Mouse (Mus musculus) cerebellum, adult 11-12 months (tissue): ENCODE results near the gene Chkb.
"Not testable (repeated sequence)": the region's sequence is repeated elsewhere in the genome, so short reads cannot be mapped to it uniquely, and the experiment has no call there.

Source experiments
- DNase-seq: peaks from one replicate; pipeline ENCODE4 v3.0.0; 2022

Chkb gene

DNA sequence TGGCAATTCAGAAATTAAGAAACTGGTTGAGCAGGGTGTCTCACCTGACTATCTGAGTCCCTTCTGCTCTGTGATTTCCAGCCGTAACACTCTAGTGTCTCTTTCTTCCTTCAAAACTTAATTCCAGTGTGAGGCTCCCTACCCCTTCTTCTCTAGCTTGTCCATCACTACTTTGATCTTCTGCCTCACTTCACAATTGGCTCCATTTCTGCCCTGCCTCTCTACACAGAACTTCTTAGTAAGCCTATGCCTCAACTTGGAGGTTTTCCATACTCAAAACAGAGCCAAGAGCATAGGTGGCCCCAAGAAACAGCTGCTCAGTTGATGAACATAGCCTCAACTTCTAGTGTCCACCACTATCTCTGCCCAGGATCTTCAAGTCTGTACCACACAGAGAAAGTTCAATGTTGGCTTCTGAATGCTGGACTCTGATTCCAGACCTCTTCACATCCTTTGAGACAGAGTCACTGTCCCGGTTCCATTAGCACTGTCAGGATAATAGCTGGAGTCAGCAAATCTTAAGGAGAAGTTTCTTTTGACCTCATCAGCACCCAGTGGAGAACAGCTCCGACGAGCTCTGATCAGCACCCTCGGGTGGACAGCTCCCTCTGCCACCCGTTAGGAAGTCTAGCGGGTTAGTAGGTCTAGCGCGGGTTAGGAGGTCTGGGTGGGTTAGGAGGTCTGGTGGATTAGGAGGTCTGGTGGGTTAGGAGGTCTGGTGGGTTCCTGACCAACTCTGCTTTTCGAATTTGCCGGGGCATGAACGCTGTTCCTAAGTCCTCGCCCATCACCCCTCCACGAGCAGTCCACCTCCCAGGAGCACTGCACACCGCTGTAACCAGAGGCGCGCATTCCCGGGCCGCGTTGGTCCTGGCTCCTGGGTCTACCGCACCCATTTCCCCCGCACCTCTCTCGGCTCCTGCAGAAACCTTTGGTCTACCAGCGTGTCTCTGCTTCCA, 23.5 kb upstream of the Chkb start:
- no peak for DNase-seq

DNA sequence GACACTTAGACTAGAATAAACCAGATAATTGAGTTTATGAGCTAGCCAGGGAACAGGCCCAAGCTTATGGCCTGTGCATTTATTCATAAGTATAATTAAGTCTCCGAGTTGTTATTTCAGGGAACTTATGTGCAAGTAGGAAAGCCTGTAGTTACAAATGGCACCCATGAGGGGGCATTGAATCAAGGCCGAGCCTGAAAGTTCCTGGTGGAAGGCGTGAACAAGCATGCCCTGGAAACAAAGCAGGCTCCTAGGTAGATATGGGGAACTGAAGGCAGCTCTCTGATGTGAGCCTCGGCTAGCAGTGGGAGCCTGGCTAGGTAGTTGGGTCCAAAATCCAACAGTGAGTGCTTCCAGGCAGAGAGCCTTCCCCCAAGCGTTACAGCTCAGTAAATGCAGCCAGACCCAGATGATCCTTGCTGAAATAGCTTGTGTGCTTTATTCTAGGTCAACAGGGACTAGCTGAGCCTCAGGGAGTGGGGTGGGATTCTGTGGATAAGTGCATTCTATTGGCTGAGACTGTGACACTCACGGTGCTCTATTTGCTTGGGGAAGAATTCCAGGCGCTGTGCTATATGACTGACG, 12.9 kb upstream of the Chkb start:
- DNase-seq: peak; percentile 32

DNA sequence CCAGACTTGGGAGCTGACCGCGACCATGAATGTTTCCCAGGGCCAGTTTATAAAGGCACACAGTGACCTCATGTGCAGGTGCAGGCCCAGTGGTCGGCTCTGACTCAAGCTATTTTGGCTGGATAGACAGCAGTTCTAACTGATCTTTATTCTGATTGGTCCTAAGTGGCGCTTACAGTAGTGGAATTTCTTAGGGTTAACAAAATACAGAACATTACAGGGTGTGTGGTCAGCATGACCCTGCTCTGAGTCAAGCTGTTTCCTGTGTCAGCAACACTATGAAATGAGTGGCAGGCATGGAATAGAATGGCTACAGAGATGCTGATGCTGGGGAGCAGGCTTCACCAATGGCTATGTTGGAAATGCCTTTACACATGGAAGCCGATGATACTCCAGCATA, 6.2 kb upstream of the Chkb start:
- peak; percentile 7 for DNase-seq

DNA sequence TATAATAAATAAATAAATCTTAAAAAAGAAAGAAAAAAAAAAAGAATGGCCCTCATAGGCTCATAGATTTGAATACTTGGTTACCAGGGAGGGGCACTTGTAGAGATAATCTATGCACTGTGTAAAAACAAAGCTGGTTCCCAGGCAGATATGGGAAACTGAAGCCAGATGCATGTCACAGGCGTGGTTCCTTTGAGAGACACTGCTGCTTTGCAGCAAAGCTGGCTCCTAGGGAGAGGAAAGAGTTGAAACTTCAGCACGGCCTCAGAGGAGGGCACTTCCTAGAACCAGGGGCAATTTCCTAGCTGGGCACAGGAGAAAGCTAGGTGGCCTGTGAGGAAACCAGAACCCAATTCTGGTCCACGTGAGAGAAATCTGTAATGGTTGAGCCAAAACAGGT, 4.4 kb upstream of the Chkb start:
- no peak for DNase-seq

DNA sequence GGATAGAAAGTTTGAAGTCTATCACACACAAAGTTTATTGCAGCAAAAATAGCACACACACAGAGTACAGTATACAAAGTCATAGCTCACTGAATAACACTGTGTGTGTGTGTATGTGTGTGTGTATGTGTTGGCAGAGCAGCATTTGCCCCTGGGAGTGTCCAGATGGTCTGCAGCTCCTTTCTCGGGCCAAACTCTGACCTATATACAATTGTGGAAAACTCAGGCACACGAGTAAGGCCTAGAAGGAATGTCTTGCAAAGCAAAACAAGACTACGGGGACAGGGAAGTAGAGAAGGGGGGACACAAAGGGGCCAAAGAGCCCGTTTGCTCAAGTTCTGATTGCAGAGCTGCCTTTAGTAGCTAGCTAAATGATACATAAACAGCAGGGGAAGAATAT, 3.2 kb upstream of the Chkb start:
- DNase-seq: peak; percentile 60

DNA sequence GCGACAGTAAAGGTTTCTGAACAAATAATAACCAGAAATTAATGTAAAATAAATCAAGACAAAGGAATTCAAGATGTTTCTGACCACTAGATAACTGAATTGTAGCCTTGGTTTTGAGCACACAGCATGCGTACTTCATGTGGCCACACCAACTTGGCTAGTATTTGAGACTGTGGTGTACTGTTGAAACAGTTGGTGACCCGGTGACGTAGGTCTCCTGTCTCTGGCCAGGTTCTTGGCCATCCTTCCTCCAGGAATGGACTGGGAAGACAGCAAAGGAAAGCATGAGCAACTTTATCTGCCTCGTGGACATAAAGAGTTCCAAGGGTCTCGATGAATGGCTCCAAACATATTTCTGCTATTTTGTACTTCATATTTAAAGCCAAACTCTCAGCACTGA, 2.1 kb upstream of the Chkb start:
- peak; percentile 35 for DNase-seq

DNA sequence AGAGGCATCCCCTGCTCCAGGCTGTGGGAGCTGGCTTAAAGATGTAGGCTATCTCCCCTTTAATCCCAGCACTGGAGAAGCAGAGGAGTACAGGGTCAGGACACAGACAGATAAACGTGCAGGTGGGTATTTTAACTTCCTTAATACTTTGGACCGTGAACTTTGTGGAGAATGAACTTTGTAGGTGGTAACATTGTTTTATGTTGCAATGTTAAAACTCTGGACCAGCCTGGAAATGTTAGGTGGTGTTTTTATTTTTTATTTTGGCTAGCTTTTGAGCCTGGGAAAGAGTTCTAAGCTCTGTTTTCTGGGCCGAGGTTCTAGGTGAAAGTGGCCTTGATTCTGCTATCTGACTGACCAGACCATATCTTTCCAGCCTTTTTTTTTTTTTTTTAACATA, 1.6 kb upstream of the Chkb start:
- DNase-seq: no peak

DNA sequence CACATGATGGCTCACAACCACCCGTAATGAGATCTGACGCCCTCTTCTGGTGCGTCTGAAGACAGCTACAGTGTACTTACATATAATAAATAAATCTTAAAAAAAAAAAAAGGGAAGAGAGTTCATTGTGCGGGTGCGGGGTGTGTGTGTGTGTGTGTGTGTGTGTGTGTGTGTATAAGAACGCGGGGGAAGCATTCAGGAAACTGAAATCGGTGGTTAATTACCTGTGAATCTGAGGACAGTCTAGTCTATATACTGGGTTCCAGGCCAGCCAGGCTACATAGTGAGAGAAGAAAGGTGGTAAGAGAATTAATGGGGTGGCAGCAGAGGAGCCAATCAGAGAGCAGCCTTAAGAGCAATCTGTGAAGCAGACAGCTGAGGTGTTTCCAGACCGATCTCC, 1.1 kb upstream of the Chkb start:
- DNase-seq: not testable (repeated sequence)

DNA sequence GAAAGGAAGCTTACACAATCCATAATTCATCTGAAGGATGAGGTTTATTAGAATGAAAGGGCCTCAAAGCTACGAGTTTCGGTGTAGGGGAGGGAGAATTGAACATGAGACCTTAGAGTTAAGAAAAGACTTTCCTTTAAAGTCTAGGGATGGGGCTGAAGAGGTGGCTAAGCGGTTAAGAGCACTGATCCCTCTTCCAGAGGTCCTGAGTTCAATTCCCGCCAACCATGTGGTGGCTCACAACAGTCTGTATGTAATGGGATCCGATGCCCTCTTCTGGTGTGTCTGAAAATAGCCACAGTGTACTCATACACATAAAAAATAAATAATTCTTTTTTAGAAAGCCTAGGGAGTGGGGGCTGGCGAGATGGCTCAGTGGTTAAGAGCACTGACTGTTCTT, 633 bp upstream of the Chkb start:
- DNase-seq: peak; percentile 49

DNA sequence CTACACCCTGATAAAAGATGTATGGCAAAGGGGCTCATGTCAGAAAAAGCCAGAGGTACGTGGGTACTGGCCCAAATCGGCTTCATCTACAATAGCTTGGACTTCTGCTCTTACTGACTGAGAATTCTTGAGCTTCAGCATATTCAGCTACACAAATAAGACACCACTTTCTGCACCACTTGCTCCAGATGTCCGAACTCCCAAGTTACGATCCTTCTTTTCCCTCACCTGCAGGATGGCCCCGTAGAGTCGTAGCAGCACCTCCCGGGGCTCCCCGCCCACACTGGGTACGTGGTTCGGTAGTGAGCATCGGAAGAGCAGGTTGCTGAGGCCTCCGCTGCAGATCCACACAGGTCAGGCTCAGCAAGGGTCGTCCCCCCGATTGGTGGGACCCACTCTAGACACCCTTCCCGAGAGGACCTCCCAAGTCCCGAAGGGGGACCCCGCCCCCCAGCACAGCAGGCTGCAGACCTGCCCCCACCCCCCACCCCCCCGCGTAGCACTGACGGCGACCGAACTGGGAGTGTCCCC, 822 bp downstream of the Chkb start:
- no peak for DNase-seq

DNA sequence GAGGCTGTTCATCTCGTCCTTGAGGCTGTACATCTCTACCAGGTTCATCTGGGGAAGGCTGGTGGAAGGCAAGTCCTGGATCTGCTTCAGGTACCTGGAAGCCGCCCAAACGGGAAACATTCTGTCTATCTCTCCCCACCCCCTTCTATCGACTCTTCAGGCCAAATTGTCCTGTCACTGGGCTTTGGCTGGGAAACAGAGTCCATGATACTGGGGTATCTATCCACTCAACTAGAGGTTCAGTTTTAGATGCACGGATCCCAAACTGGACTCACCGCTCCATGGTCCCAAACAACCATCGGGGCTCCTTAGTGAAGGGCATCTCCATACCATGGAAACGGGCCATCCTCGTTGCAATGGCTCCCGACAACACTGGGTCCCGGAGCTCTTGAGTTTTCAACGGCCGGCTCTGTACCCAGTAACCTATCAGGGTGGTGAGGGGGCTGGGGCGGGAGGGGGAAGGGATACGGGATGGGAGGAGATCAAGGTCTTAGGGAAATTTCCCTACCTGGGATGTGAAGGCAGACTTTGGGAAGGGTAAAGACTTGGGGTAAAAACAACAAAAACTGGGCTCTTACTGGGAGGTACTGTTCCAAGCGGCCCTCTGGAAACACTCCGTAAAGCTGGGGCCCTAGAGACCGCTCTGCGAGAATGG, 1.4 kb downstream of the Chkb start:
- DNase-seq: peak; percentile 42

DNA sequence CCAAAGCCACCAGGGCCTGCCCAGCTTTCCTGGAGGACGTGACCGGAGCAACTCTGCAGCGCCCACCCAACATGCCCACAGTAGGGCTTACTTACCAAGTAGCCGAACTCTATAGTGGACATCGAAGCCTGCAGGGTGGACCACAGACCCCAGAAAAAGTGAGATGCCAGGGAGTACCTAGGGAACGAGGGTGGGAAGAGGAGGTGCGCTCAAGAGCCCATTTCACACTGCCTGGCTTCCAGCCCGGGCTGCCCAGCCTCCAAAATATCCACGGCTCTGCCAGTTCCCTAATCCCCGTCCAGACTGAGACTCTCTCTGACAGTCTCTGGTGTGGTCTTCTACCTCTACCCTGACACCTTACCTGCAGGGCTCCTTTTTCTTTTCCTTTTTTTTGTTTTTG, 3.0 kb downstream of the Chkb start:
- DNase-seq: peak; percentile 33

DNA sequence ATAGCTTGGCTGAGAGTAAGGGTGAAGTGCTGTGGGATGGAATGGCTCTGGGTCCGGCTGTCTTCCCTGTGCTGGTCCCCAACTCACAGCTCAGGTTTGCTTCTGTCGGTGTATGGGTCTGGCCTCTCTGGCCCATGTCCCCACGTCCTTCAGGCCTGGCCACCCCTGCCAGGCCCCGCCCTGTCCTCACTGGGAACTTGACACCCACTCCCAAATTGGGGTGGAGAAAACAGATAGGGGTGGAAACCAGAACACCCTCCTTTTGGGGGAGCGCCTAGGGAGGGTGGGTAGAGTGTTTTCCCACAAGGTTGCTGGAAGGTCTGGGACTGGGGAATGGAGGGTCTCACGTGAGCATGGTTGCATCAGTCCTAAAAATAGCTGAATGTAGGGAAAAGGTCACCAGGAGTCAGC, 4.0 kb downstream of the Chkb start, which contains the start of gene Cpt1b:
Gene Cpt1b (minus strand): TSS at position 153 of the 411 bp plus-strand sequence.
- DNase-seq: peak; percentile 32

DNA sequence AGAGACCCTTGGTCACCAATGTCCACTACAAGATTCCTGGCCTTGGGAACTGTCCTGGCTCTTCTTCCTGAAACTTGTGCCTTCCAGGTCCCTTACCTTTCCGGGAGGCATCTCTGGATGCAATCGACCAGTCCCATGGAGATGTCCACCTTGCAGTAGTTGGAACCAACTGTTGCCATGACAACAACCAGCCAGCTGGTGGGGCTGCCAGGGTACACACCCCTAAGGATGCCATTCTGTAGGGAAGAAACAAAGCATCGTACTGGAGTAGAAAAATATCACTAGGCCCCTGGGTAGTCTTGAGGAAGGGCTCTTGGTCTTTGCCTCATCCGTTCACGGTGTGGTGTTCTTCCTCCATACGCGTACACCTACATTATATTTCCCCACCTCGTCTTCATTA, 5.1 kb downstream of the Chkb start:
- peak; percentile 10 for DNase-seq

DNA sequence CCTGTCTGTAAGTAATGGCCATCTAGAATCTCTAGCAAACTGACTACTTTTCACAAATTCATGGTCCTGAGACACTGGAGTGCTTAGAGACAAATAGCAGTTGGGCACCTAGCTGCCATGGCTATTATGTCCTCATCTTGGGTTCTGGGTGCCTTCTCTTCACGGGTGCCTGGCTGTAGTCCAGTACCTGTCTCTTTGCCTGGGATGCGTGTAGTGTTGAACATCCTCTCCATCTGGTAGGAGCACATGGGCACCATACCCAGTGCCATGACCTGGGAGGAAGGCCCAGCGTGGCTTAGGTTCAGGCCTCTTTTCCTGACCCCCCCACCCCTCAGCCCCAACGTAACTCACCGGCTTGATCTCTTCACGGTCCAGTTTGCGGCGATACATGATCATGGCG, 7.8 kb downstream of the Chkb start:
- peak; percentile 55 for DNase-seq

DNA sequence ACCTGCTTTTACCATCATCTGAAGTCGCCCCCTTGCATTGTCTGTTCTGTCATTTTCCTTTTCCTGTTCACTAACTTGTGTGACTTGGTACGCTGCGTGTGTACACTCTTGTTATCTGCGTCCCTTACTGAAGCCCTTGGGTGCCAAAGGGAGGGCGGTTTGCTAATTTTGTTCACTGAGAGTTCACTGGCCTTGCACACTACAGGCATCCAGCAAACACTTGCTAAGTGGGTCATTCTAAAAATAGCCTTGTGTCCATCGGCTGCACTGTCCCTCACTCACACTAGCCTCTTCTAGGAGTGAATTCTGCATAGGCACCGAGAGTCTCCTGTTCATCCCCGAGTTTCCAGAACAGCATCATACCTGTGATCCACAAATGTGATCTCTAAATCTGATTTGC, 14.4 kb downstream of the Chkb start:
- DNase-seq: no peak

DNA sequence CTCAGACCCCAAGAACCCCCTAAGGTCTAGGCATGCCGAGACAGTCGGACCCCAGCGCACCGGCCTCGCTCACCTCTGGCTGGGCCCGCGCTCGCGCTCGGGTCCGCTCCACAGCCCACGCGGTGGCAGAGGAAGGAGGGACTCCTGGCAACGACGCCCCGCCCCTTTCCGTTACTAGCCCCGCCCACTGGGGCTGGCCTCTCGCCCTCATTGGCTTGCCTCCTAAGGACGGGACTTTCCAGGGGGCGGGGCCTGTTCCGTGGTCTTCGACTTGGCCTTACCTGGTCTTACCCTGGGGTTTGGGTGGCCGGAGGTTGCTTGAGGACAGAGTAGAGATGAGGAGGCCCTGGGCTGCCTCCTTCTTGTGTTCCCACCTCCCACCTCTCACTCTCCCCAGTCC, 19.6 kb downstream of the Chkb start, which contains the start of gene Syce3:
Gene Syce3 (minus strand): TSS at position 386 of the 400 bp plus-strand sequence.
- no peak for DNase-seq

DNA sequence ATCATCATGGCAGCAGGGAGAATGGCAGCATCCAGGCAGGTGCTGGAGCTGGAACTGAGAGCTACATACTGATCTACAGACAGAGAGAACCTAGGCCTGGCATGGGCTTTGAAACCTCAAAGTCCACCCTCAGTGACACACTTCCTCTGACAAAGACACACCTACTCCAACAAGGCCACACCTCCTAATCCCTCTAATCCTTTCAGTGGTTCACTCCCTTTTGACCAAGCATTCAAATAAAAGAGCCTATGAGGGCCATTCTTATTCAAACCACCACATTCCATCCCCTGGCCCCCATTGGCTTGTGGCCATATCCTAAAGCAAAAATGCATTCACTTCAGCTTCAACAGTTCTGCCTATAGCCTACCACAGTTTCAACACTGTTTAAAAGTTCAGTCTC, 23.0 kb downstream of the Chkb start:
- no peak for DNase-seq

DNA sequence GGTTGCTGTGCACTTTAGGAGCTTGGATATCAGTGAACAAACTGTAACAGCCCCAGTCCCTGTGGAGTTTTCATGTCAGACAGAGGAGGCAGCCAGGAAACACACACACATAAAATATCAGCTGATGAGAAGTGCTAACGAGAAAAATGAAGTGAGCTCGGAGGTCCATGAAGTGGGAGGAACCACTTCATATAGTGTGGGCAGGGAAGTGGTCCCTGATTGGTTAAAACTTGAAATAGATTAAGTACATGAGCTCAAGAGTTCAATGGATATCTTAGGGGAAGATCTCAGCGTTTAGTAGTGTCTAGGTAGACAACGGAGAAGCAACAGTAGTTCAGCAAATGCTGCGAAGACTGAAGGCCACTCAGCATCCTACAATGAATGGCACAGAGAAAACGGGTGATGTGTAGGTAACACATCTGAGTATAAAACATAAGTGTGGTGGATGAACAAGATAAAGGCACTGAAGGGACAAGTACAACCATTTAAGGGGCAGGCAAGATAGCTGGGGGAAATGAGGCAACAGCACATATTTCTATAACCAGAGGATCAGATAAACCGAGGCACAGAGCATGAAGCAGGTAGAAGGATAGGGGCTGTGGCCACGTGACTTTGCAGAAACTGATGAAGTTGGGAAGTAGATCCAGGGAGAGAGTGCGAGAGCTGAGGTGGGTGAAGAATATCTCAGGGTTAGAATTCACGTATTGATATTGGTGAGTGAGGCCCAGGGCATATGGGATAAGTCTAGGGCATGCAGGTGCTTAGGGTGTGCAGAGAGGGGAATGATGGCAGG, 24.7 kb downstream of the Chkb start:
- no peak for DNase-seq

DNA sequence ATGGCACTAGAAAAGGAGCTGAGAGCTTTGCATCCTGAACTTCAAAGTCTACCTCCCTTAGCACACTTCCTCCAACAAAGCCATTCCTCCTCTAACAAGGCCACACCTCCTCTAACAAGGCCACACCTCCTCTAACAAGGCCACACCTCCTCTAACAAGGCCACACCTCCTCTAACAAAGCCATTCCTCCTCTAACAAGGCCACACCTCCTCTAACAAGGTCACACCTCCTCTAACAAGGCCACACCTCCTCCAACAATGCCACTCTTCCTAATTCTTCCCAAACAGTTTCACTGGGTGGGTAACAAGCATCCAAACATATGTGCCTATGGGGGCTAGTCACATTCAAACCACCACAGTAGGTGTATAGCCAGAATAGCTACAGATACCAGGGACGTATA, 27.2 kb downstream of the Chkb start:
- DNase-seq: no peak

DNA sequence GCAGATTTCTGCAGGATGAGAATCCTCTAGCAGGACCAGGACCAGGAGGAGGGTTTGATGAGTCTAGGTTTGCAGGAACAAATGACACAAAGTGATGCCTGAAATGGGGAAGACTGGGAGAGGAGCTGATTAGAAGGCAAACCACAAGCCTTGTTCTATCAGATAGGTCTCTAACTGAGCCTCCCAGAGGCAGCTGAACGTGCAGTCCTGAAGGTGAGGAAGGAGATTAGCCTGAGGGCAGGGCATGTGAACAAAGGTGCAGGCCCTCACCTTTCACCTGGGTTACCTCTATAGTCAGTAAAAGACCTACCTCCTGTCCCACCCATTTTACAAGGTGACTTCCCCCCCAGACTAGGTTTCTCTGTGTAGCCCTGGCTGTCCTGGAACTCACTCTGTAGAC, 30.0 kb downstream of the Chkb start:
- no peak for DNase-seq

DNA sequence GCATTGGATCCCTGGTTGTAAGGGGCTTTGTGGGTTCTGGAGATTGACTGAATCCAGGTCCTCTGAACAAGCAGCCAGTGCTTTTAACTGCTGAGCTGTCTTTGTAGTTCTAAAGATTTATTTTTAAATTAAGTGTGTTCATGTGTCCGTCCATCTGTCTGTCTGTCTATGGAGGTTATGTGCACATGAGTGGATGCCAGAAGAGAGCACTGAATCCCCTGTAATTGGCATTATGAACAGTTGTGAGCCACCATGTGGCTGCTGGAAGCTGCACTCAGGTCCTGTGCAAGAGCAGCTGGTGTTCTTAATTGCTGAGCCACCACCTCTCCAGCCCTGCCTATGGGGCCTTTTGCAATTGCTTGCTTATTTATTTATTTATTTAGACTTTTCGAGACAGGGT, 31.6 kb downstream of the Chkb start:
- no peak for DNase-seq

DNA sequence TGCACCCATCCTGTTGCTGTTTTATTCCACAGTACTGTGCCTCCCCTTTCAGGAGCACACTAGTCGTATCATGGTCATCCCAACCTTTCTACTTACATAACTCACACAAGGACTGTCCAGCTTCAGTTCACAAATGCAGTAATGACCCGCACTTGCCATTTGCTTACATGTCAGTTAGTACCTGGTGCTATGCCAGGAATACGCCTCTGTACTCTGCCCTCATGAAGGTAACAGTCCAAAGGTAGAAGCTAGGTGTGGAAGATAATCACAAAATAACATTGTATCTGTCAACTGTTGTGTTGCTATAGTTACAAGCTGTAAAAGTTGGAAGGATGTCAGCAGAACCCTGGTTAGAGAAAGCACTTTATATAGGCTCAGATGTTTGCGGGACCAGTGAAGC, 32.8 kb downstream of the Chkb start:
- no peak for DNase-seq
